Mouse (Mus musculus) olfactory bulb, adult 2 months (tissue): ENCODE measurements around the gene Dock2. TPM values are rescaled to one million over a fixed set of nuclear protein-coding genes. Genes with fewer than 3 reads are reported as not detected.

Experiments used
- H3K27ac ChIP-seq: fragments of 200-500 bp; 2 replicates; pipeline ENCODE4 v1.5.1; 2012; ENCODE audit warnings: low read depth, low read length; ENCODE audit not compliant: insufficient read depth
- H3K4me1 ChIP-seq: fragments of 200-500 bp; 2 replicates; pipeline ENCODE4 v1.6.1; 2012; ENCODE audit warnings: low read length; ENCODE audit not compliant: control insufficient read depth, insufficient read depth
- H3K4me3 ChIP-seq: fragments of 200-500 bp; 2 replicates; pipeline ENCODE4 v1.5.1; 2012; ENCODE audit warnings: mild to moderate bottlenecking, low read depth, low read length, moderate library complexity; ENCODE audit not compliant: insufficient read depth
- CTCF ChIP-seq: fragments of 200-500 bp; IDR thresholded peaks from 2 replicates; pipeline ENCODE4 v1.5.1; 2012; ENCODE audit warnings: low read depth, mild to moderate bottlenecking, low read length, moderate library complexity; ENCODE audit not compliant: insufficient read depth
- POLR2A ChIP-seq: fragments of 200-500 bp; IDR thresholded peaks from 2 replicates; pipeline ENCODE4 v1.6.1; 2012; ENCODE audit warnings: mild to moderate bottlenecking, low read depth, low read length, moderate library complexity; ENCODE audit not compliant: insufficient read depth
- WGBS: fragments of 180-500 bp; shearing (Covaris S2); methylation state at CpG from one replicate; pipeline ENCODE4 v1.1.7; 2018; 5-methylcytosine and 5-hydroxymethylcytosine counted together
- polyA plus RNA-seq: library from polyadenylated mRNA; stranded (reverse); fragments of >200 nt; gene quantifications from 2 replicates; pipeline ENCODE4 v1.2.4, GENCODE M21; 2012; ENCODE audit warnings: low replicate concordance; ENCODE audit not compliant: missing spikeins, insufficient read depth, insufficient read length

Dock2 gene
- polyA plus RNA-seq, 1 experiment = not detected

GRCm38 (mm10) chr11:34337907-34338306, 445.8 kb downstream of the Dock2 start:
- Histone ChIP-seq H3K4me1 (peaks cover 7% of the 10 kb centered on the region), H3K4me3 (no peak overlapping the region), H3K27ac (no peak overlapping the region)
- 80% methylated on average over 1 of the region's 1 CpGs for WGBS
- TF ChIP-seq CTCF (no peak), POLR2A (no peak)

GRCm38 (mm10) chr11:34332344-34333031, 451.2 kb downstream of the Dock2 start:
- H3K27ac ChIP-seq = no peak overlapping the region
- no peak overlapping the region for H3K4me3 ChIP-seq
- WGBS = 93% methylated on average over 7 of the region's 7 CpGs
- peaks cover 5% of the 10 kb centered on the region; the same call in 1 of the 2 replicates for H3K4me1 ChIP-seq
- no peak for TF ChIP-seq POLR2A

- no peak overlapping the region for H3K4me3 ChIP-seq
- H3K27ac ChIP-seq = no peak overlapping the region
- WGBS = 70% methylated on average over 8 of the region's 8 CpGs
- peaks cover 8% of the 10 kb centered on the region for H3K4me1 ChIP-seq
- TF ChIP-seq CTCF (no peak), POLR2A (no peak)
Measured at GRCm38 (mm10) chr11:34323664-34324063, 460.0 kb downstream of the Dock2 start.

GRCm38 (mm10) chr11:34319282-34319681, 464.4 kb downstream of the Dock2 start:
- Histone ChIP-seq H3K27ac (no peak overlapping the region), H3K4me1 (peaks cover 7% of the 10 kb centered on the region), H3K4me3 (no peak overlapping the region)
- no peak for TF ChIP-seq CTCF
- no peak for TF ChIP-seq POLR2A
- 79% methylated on average over 1 of the region's 1 CpGs for WGBS

GRCm38 (mm10) chr11:34317001-34317400, 466.7 kb downstream of the Dock2 start:
- H3K4me1 ChIP-seq = peaks cover 2% of the 10 kb centered on the region; the same call in 1 of the 2 replicates
- WGBS = 40% methylated on average over 8 of the region's 8 CpGs
- peak overlapping the region; percentile 14; the same call in 1 of the 2 replicates for H3K27ac ChIP-seq
- TF ChIP-seq POLR2A = no peak
- no peak for TF ChIP-seq CTCF
- peak overlapping the region; percentile 43 for H3K4me3 ChIP-seq

- peak overlapping the region; percentile 19; the same call in 1 of the 2 replicates for H3K4me3 ChIP-seq
- H3K27ac ChIP-seq = peak overlapping the region; percentile 56
- TF ChIP-seq CTCF = no peak
- no peak for TF ChIP-seq POLR2A
- H3K4me1 ChIP-seq = peaks cover 2% of the 10 kb centered on the region; the same call in 1 of the 2 replicates
- 16% methylated on average over 10 of the region's 10 CpGs for WGBS
Measured at GRCm38 (mm10) chr11:34316176-34316575, 467.5 kb downstream of the Dock2 start.

- TF ChIP-seq POLR2A (no peak), CTCF (no peak)
- H3K4me3 ChIP-seq = no peak overlapping the region
- peaks cover 2% of the 10 kb centered on the region; the same call in 1 of the 2 replicates for H3K4me1 ChIP-seq
- 0 out of 2 replicates have a peak overlapping the region, but pooled peaks have one; percentile 56 for H3K27ac ChIP-seq
- WGBS = 18% methylated on average over 5 of the region's 5 CpGs
Measured at GRCm38 (mm10) chr11:34315383-34315782, 468.3 kb downstream of the Dock2 start.

- no peak for TF ChIP-seq CTCF
- TF ChIP-seq POLR2A = no peak
- 5% methylated on average over 13 of the region's 13 CpGs for WGBS
- Histone ChIP-seq H3K4me3 (peak within 1 kb of the TSS; percentile 40), H3K27ac (0 out of 2 replicates have a peak within 1 kb of the TSS, but pooled peaks have one; percentile 63), H3K4me1 (peaks cover 2% of the 10 kb centered on the region; the same call in 1 of the 2 replicates)
Measured at GRCm38 (mm10) chr11:34314534-34315379, 468.9 kb downstream of the Dock2 start, which contains the start of gene Fam196b. Gene Fam196b, plus strand, starts transcription at chr11:34314822.

- 89% methylated on average over 7 of the region's 7 CpGs for WGBS
- H3K4me3 ChIP-seq = no peak overlapping the region
- no peak for TF ChIP-seq POLR2A
- no peak for TF ChIP-seq CTCF
- H3K4me1 ChIP-seq = no peaks in the 10 kb centered on the region
- H3K27ac ChIP-seq = no peak overlapping the region
Measured at GRCm38 (mm10) chr11:34312208-34312607, 471.5 kb downstream of the Dock2 start.
